Comparison of ENCODE assay signal across 13 mouse cellular contexts in genomic region chr14:86261640-86262230, GRCm38 (mm10).
DNase-seq lines count a peak whose midpoint lies in the region; ATAC-seq lines count a peak whose summit lies in the region.
"Had no signal": no experiment of that assay in that cellular context is flagged by ENCODE, and none has a peak within 500 bp of the region (broad histone marks: within the 10 kb centered on the region; RNA-seq: fewer than 3 reads in every experiment).

No protein-coding gene starts in this region.

- no peak for DNase-seq in kidney, postnatal 14 days
- peak; percentile 42 for DNase-seq in brain, adult 2 months (ENCODE audit: low read depth, low spot score)
- no peak for DNase-seq in ovary, postnatal 14 days (ENCODE audit: low spot score)
- DNase-seq in spleen, postnatal 10 days (ENCODE audit: low spot score in 2 of 2) = no peak
- DNase-seq in liver = no peak
- DNase-seq: heart, postnatal 14 days; kidney, adult 8-10 months; right cerebral cortex, postnatal 14 days had no signal

- H3K4me1 ChIP-seq in kidney, embryonic 16.5 days (ENCODE audit: insufficient read depth, low read length) = 0 out of 2 replicates have a peak, but pooled peaks cover 5% of the 10 kb centered on the region
- peaks cover 14% of the 10 kb centered on the region for H3K4me1 ChIP-seq in forebrain, embryonic 15.5 days
- peaks cover 10% of the 10 kb centered on the region; the same call in 1 of the 2 replicates for H3K4me1 ChIP-seq in limb, embryonic 13.5 days
- H3K4me1 ChIP-seq: liver, embryonic 12.5 days; neural tube, embryonic 12.5 days had no signal

- no peak overlapping the region for H3K9ac ChIP-seq in kidney, embryonic 16.5 days (replicated peaks; ENCODE audit: low read length)
- H3K9ac ChIP-seq in forebrain, embryonic 15.5 days (replicated peaks) = no peak overlapping the region
- H3K9ac ChIP-seq in limb, embryonic 13.5 days = no peak overlapping the region
- H3K9ac ChIP-seq: liver, embryonic 12.5 days; neural tube, embryonic 12.5 days had no signal

- H3K27me3 ChIP-seq in kidney, embryonic 16.5 days (ENCODE audit: insufficient read depth, low read length) = no peaks in the 10 kb centered on the region
- H3K27me3 ChIP-seq in forebrain, embryonic 15.5 days = no peaks in the 10 kb centered on the region
- H3K27me3 ChIP-seq in limb, embryonic 13.5 days = no peaks in the 10 kb centered on the region
- H3K27me3 ChIP-seq: liver, embryonic 12.5 days; neural tube, embryonic 12.5 days had no signal

- no peaks in the 10 kb centered on the region for H3K9me3 ChIP-seq in kidney, embryonic 16.5 days (ENCODE audit: low read length)
- no peaks in the 10 kb centered on the region for H3K9me3 ChIP-seq in forebrain, embryonic 15.5 days
- H3K9me3 ChIP-seq in limb, embryonic 13.5 days = no peaks in the 10 kb centered on the region
- H3K9me3 ChIP-seq: liver, embryonic 12.5 days; neural tube, embryonic 12.5 days had no signal

- H3K4me3 ChIP-seq in kidney, embryonic 16.5 days (ENCODE audit: low read length) = no peak overlapping the region
- H3K4me3 ChIP-seq in forebrain, embryonic 15.5 days = no peak overlapping the region
- H3K4me3 ChIP-seq in limb, embryonic 13.5 days = no peak overlapping the region
- H3K4me3 ChIP-seq: liver, embryonic 12.5 days; neural tube, embryonic 12.5 days had no signal

- H3K27ac ChIP-seq in kidney, embryonic 16.5 days (ENCODE audit: low read length) = no peak overlapping the region
- peak overlapping the region; percentile 34; the same call in 1 of the 2 replicates for H3K27ac ChIP-seq in forebrain, embryonic 15.5 days (replicated peaks)
- no peak overlapping the region for H3K27ac ChIP-seq in limb, embryonic 13.5 days
- H3K27ac ChIP-seq: liver, embryonic 12.5 days; neural tube, embryonic 12.5 days had no signal

- H3K36me3 ChIP-seq in kidney, embryonic 16.5 days (ENCODE audit: insufficient read depth, low read length) = no peaks in the 10 kb centered on the region
- no peaks in the 10 kb centered on the region for H3K36me3 ChIP-seq in forebrain, embryonic 15.5 days
- H3K36me3 ChIP-seq in limb, embryonic 13.5 days = no peaks in the 10 kb centered on the region
- H3K36me3 ChIP-seq: liver, embryonic 12.5 days; neural tube, embryonic 12.5 days had no signal

- H3K4me2 ChIP-seq in kidney, embryonic 16.5 days (replicated peaks; ENCODE audit: low read depth, low read length) = peak overlapping the region; percentile 9; the same call in 1 of the 2 replicates
- H3K4me2 ChIP-seq in forebrain, embryonic 15.5 days (replicated peaks) = peak overlapping the region; percentile 12; the same call in 1 of the 2 replicates
- H3K4me2 ChIP-seq in limb, embryonic 13.5 days (replicated peaks) = 0 out of 2 replicates have a peak overlapping the region, but pooled peaks have one; percentile 1
- H3K4me2 ChIP-seq: liver, embryonic 12.5 days; neural tube, embryonic 12.5 days had no signal

- no peak for ATAC-seq in kidney, embryonic 16.5 days (ENCODE audit: low FRiP score, low TSS enrichment)
- ATAC-seq in forebrain, embryonic 15.5 days (replicated peaks) = peak; percentile 71
- no peak for ATAC-seq in limb, embryonic 13.5 days (ENCODE audit: low FRiP score, low read depth)
- ATAC-seq: liver, embryonic 12.5 days had no signal

- WGBS in kidney, embryonic 16.5 days = 27% methylated on average over 8 of the region's 8 CpGs
- 34% methylated on average over 8 of the region's 8 CpGs for WGBS in forebrain, embryonic 15.5 days
- whole genome bisulfite sequencing in limb, embryonic 13.5 days = 35% methylated on average over 8 of the region's 8 CpGs
